Mouse (Mus musculus) forebrain, embryonic 13.5 days (tissue): Measurements from ENCODE around the gene Lbx2. TPM values are rescaled to one million over a fixed set of nuclear protein-coding genes. Genes with fewer than 3 reads are reported as not detected.
A peak's percentile ranks its signal among the peaks of the same experiment; 100 is the strongest.

ENCODE experiments used
- ATAC-seq: fragments of 200-750 bp; cut with Nextera tagmentation; 2 replicates; pipeline ENCODE4 v1.8.0; 2017
- H3K27ac ChIP-seq: fragments of 300-500 bp; sonication (generic); 2 replicates; pipeline ENCODE4 v1.5.1; 2015; ENCODE audit warnings: inconsistent platforms, mild to moderate bottlenecking, moderate library complexity
- H3K27me3 ChIP-seq: fragments of 300-500 bp; sonication (generic); 2 replicates; pipeline ENCODE4 v1.6.1; 2015; ENCODE audit warnings: mild to moderate bottlenecking, inconsistent platforms
- H3K36me3 ChIP-seq: fragments of 300-500 bp; sonication (generic); 2 replicates; pipeline ENCODE4 v1.6.1; 2015; ENCODE audit warnings: mild to moderate bottlenecking, inconsistent platforms; ENCODE audit not compliant: poor library complexity, severe bottlenecking
- H3K4me1 ChIP-seq: fragments of 300-500 bp; sonication (generic); 2 replicates; pipeline ENCODE4 v1.6.1; 2015; ENCODE audit warnings: inconsistent platforms
- H3K4me2 ChIP-seq: fragments of 300-500 bp; sonication (generic); 2 replicates; pipeline ENCODE4 v1.6.1; 2015; ENCODE audit warnings: inconsistent platforms, mild to moderate bottlenecking, moderate library complexity
- H3K4me3 ChIP-seq: fragments of 300-500 bp; sonication (generic); 2 replicates; pipeline ENCODE4 v1.5.1; 2015; ENCODE audit warnings: mild to moderate bottlenecking, inconsistent platforms
- H3K9ac ChIP-seq: fragments of 300-500 bp; sonication (generic); 2 replicates; pipeline ENCODE4 v1.6.1; 2015; ENCODE audit warnings: mild to moderate bottlenecking, inconsistent platforms
- H3K9me3 ChIP-seq: fragments of 300-500 bp; sonication (generic); replicated peaks from 2 replicates; pipeline ENCODE4 v1.6.1; 2016; ENCODE audit warnings: inconsistent platforms
- WGBS: fragments of 180-500 bp; shearing (Covaris S2); methylation state at CpG from one replicate; pipeline ENCODE4 v1.1.7; 2015; 5-methylcytosine and 5-hydroxymethylcytosine counted together
- polyA plus RNA-seq: library from polyadenylated mRNA; unstranded; fragments of >200 nt; fragmentation: Nextera tagmentation; extraction: Ambion mirVana; gene quantifications from 2 replicates; pipeline ENCODE4 v1.2.1, GENCODE M21; 2015

Gene Lbx2
- polyA plus RNA-seq, 1 experiment from 2014 or later = 0.46 TPM

DNA sequence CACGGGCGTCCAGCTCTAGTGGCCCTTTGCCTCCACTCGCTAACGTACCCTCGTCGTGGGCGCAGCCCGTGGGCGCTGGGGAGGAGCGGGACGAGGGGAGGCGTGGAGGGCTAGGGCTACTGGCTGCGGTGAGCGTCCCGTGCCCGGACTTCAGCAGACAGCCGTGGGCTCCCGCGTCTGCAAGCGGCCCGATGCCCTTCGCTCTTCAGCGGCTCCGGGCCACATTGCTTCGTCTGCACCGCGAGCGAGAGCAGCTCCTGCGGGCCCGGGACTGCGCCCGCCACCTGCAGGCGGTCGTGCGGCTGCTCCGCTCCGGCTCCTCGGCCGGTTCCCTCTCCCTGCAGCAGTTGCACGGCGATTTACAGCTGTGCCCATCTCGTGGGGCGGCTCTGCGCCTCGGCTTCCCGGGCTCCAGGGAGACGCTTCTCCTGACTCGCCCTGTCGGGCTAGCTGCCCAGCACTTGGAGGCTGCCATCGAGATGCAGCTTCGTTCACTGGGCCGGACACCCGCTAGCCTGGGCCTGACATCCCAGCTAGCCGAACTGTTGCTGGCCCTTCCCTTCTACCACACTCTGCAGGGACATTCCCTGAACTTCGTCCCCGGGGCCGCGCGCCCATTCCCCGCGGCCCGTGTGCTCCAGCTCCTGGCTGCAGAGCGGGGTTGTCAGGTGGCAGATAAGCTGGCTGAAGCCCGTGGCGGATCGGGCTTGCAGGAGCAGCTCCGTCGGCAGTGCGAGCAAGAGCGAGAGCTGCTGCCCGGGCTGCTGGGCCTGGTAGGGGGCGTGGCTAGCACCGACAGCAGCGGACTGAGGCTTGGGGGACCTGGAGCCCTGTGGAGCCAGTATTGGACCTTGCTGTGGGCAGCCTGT, 15.8 kb downstream of the Lbx2 start:
- Histone ChIP-seq H3K4me3 (peak overlapping the region; percentile 75), H3K27me3 (peaks cover 19% of the 10 kb centered on the region), H3K36me3 (0 out of 2 replicates have a peak, but pooled peaks cover 7% of the 10 kb centered on the region), H3K9ac (peak overlapping the region; percentile 82), H3K4me1 (peaks cover 25% of the 10 kb centered on the region), H3K27ac (peak overlapping the region; percentile 70), H3K9me3 (no peaks in the 10 kb centered on the region), H3K4me2 (peak overlapping the region; percentile 100)
- ATAC-seq = peak; percentile 71
- under 1% methylated on average over 65 of the region's 74 CpGs for WGBS

DNA sequence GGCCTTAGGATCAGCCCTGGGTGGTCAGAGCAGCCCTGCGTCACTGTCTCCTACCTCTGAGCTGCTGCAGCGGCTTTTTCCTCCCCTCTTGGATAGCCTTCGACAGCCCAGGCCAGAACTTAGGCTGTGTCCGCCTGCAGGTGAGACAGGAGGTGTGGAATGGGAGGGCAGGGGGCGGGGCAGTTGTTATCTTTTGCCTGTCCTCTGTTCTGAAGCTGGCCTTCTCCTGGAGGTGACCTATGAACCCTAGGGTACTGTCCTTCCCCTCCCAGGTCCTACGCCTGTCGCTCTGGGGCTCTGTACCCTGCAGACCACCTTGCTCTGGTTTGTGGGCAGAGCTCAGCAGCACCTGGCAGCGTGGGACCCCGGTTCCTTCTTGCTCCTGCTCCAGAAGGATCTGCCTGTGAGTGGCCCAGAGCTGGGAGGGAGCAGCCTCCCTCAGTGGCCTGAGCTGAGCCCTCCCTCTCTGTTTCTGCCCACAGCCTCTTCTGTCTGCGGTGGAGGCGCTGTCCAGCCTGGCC, 17.0 kb downstream of the Lbx2 start:
- H3K9ac ChIP-seq = peak overlapping the region; percentile 82; the same call in 1 of the 2 replicates
- WGBS = 49% methylated on average over 11 of the region's 11 CpGs
- H3K4me1 ChIP-seq = peaks cover 35% of the 10 kb centered on the region
- peak overlapping the region; percentile 75; the same call in 1 of the 2 replicates for H3K4me3 ChIP-seq
- no peak for ATAC-seq
- peak overlapping the region; percentile 100 for H3K4me2 ChIP-seq
- H3K36me3 ChIP-seq = peaks cover 12% of the 10 kb centered on the region; the same call in 1 of the 2 replicates
- no peaks in the 10 kb centered on the region for H3K9me3 ChIP-seq
- H3K27me3 ChIP-seq = peaks cover 19% of the 10 kb centered on the region
- H3K27ac ChIP-seq = no peak overlapping the region

DNA sequence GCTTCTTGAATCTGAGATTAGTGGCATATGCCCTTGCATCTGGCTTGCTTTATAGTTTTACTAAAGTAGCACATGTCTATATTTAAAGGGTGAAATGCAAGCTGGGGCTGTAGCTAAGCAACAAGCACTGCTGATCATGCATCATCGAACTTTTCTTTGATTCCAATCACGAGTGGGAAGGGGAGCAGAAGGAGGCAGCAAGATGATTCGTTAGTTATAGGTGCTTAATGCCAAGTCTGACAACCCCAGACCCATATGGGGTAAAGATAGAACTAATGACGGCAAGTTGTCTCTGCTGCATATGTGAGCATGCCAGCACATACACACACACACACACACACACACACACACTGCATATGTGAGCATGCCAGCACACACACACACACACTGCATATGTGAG, 18.0 kb downstream of the Lbx2 start:
- Histone ChIP-seq H3K4me3 (no peak overlapping the region), H3K4me2 (no peak overlapping the region), H3K27ac (no peak overlapping the region), H3K27me3 (peaks cover 17% of the 10 kb centered on the region), H3K9ac (no peak overlapping the region), H3K36me3 (peaks cover 12% of the 10 kb centered on the region; the same call in 1 of the 2 replicates), H3K9me3 (no peaks in the 10 kb centered on the region), H3K4me1 (peaks cover 39% of the 10 kb centered on the region)
- peak; percentile 25; the same call in 1 of the 2 replicates for ATAC-seq
- WGBS = 48% methylated on average over 4 of the region's 4 CpGs

DNA sequence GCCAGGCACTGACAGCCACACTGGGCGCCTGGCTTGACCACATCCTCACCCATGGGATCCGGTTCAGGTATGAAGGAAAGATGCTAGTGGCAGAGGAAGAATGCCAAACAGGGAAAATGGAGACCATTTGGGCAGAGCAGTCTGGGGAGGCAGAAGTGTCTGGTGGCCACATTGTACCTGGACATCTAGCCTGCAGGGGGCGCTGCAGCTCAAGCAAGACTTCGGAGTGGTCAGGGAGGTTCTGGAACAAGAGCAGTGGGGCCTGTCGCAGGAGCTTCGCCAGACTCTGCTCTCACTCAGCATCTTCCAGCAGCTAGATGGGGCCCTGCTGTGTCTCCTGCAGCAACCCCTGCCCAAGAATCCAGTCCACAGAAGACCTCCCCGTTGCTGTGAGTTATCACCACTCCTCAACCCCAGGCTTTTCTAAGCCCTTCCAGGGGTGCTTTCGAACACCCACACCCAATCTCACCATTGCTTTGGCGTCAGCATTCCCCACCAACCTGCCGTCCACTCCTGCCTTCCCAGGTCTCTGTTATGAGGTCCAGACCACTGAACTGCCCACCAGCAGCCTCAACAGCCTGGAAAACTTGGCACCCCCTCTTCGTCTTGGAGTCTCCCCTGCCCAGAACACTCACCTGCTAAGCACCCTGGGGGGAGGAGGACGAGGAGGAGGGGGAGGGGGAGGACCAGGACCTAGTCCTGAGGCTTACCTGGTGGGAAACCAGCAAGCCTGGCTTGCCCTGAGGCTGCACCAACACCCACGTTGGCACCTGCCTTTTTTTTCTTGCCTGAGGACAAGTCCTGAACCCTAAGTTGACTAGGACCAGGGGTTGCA, 21.6 kb downstream of the Lbx2 start:
- Histone ChIP-seq H3K36me3 (peaks cover 15% of the 10 kb centered on the region; the same call in 1 of the 2 replicates), H3K27me3 (peaks cover 5% of the 10 kb centered on the region; the same call in 1 of the 2 replicates), H3K4me3 (peak overlapping the region; percentile 94), H3K4me2 (peak overlapping the region; percentile 93), H3K27ac (0 out of 2 replicates have a peak overlapping the region, but pooled peaks have one; percentile 10), H3K9ac (peak overlapping the region; percentile 96; the same call in 1 of the 2 replicates), H3K4me1 (peaks cover 36% of the 10 kb centered on the region), H3K9me3 (no peaks in the 10 kb centered on the region)
- no peak for ATAC-seq
- 36% methylated on average over 13 of the region's 13 CpGs for WGBS

DNA sequence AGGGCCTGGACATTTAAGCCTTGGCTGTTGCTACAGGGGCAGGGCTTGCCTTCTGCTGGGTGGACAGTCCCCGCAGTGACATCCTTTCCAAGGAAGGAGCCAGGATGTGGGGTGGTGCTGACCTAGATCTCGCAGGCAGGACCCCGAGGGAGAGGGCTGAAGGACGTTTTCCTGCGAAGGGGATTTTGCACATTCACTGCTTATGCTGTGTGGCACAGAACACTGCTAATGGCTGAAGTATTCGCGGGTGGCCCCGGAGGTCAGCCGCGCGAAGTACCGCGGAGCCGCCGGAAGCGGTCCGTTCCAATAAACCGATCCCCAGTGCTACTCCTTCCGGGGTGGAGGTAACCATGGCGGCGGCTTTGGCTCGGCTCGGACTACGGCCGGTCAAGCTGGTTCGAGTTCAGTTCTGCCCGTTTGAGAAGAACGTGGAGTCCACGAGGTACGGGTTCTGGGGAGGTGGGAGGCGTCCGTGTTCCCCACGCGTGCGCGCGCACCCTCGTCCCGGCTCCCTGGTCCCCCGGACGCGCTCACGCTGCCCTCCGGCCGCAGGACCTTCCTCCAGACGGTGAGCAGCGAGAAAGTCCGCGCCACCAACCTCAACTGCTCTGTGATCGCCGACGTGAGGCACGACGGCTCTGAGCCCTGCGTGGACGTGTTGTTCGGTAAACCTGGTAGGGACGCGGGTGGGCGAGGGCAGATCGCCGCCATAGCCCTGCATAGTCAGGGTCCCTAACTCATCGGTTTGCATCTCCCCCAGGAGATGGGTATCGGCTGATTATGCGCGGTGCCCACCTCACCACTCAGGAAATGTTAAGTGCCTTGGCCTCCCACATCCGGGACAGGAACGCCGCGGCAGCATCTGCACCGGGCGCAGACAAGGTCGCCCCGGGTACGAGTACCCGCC, 22.8 kb downstream of the Lbx2 start, which contains the start of gene Mrpl53:
Mrpl53 (plus strand) TSS at position 279 of the 907 bp plus-strand sequence.
- peak within 1 kb of the TSS; percentile 94 for H3K4me3 ChIP-seq
- H3K4me2 ChIP-seq = peak within 1 kb of the TSS; percentile 93
- peaks cover 27% of the 10 kb centered on the region for H3K4me1 ChIP-seq
- peaks cover 15% of the 10 kb centered on the region; the same call in 1 of the 2 replicates for H3K36me3 ChIP-seq
- peak; percentile 85 for ATAC-seq
- H3K9ac ChIP-seq = peak within 1 kb of the TSS; percentile 96
- no peaks in the 10 kb centered on the region for H3K27me3 ChIP-seq
- no peaks in the 10 kb centered on the region for H3K9me3 ChIP-seq
- peak within 1 kb of the TSS; percentile 71 for H3K27ac ChIP-seq
- WGBS = under 1% methylated on average over 69 of the region's 76 CpGs

DNA sequence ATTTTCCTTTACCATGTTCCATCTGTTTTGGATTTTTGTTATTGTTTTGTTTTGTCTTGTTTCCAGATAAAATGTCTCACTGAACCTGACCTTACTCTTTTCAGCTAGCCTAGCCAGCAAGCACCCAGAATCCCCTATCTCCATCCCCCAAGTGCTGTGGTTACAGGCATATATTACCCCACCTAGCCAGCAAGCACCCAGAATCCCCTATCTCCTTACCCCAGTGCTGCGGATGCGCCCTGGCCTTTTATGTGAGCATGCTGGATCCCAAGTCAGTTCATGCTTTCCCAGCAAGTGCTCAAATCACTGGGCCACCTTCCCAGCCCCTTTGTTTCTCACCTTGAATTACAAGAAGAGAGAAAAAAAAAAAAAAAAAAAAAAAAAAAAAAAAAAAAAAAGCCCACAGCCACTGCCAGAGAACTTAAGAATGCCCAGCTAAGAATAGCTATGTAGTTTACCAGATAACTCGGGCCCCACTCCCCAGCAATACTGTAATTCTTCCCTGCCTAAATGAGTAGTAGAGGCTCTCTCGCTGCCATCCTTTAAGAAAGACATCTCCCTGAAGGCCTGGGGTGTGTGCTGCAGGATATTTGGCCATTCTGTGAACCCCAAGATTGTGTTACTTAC, 25.5 kb downstream of the Lbx2 start:
- ATAC-seq = no peak
- Histone ChIP-seq H3K4me2 (no peak overlapping the region), H3K27me3 (no peaks in the 10 kb centered on the region), H3K4me3 (no peak overlapping the region), H3K9ac (no peak overlapping the region), H3K27ac (no peak overlapping the region), H3K9me3 (no peaks in the 10 kb centered on the region), H3K36me3 (peaks cover 8% of the 10 kb centered on the region; the same call in 1 of the 2 replicates), H3K4me1 (peaks cover 45% of the 10 kb centered on the region)
- 88% methylated on average over 4 of the region's 4 CpGs for WGBS

DNA sequence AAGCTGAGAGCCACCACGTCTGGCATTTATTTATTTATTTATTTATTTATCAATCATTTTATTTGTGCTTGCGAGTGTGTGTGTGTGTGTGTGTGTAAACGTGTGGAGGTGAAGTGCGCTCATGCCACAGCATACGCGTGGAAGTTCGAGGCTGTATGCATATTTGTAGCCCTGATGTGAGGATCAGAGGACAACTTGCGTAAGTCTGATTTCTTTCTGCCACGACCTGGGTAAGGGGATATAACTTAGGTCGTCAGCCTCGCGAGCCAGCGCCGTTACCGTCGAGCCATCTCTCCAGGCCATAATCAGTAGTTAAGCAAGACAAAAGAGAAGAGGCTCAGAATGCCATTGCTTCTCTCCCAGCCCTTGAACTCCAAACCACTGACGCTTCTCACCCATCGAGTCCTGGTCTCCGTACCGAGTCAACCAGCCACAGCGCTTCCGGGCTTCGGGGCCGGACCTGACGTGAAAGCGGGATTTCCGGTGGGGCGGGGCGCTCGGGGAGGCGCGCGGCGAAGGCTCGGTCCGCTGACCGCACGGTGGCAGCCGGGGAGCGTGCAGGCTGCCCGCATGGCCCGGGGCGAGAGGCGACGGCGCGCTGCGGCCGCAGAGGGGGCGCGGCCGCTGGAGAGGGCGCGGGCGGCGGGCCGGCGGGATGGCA, 29.0 kb downstream of the Lbx2 start, which contains the start of gene Mogs:
Mogs (plus strand) TSS at position 486 of the 661 bp plus-strand sequence.
- no peaks in the 10 kb centered on the region for H3K27me3 ChIP-seq
- H3K36me3 ChIP-seq = peaks cover 36% of the 10 kb centered on the region
- 1% methylated on average over 43 of the region's 58 CpGs for WGBS
- peak within 1 kb of the TSS; percentile 89 for H3K4me3 ChIP-seq
- H3K9ac ChIP-seq = peak within 1 kb of the TSS; percentile 95
- peak within 1 kb of the TSS; percentile 74 for H3K27ac ChIP-seq
- peak; percentile 90 for ATAC-seq
- peak within 1 kb of the TSS; percentile 99 for H3K4me2 ChIP-seq
- H3K9me3 ChIP-seq = no peaks in the 10 kb centered on the region
- H3K4me1 ChIP-seq = peaks cover 54% of the 10 kb centered on the region

DNA sequence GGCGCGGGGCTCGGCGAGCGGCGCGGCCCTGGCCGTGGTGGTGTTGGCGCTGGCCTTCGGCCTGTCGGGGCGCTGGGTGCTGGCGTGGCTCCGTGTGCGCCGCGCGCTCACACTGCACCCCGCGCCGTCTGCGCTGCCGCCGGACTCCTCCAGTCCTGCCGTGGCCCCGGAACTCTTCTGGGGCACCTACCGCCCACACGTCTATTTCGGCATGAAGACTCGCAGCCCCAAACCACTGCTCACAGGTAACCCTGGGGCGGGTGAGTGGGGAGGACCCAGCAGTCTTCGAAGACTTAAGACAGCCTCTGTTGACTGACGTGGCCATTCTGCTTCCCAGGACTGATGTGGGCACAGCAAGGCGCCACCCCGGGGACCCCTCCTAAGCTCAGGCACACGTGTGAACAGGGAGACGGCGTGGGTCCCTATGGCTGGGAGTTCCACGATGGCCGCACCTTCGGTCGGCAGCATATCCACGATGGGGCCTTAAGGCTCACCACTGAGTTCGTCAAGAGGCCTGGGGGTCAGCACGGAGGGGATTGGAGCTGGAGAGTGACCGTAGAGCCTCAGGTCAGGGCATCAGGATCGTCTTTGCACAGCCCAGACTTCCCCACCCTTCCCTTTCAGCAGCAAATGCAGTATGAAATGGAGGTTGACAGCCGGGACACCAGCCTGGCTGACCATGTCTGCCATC, 29.7 kb downstream of the Lbx2 start:
- 1% methylated on average over 36 of the region's 48 CpGs for WGBS
- Histone ChIP-seq H3K9ac (peak overlapping the region; percentile 95), H3K36me3 (peaks cover 34% of the 10 kb centered on the region), H3K4me1 (peaks cover 56% of the 10 kb centered on the region), H3K27me3 (no peaks in the 10 kb centered on the region), H3K9me3 (no peaks in the 10 kb centered on the region), H3K4me2 (peak overlapping the region; percentile 99), H3K4me3 (peak overlapping the region; percentile 89), H3K27ac (peak overlapping the region; percentile 74)
- ATAC-seq = peak; percentile 67

DNA sequence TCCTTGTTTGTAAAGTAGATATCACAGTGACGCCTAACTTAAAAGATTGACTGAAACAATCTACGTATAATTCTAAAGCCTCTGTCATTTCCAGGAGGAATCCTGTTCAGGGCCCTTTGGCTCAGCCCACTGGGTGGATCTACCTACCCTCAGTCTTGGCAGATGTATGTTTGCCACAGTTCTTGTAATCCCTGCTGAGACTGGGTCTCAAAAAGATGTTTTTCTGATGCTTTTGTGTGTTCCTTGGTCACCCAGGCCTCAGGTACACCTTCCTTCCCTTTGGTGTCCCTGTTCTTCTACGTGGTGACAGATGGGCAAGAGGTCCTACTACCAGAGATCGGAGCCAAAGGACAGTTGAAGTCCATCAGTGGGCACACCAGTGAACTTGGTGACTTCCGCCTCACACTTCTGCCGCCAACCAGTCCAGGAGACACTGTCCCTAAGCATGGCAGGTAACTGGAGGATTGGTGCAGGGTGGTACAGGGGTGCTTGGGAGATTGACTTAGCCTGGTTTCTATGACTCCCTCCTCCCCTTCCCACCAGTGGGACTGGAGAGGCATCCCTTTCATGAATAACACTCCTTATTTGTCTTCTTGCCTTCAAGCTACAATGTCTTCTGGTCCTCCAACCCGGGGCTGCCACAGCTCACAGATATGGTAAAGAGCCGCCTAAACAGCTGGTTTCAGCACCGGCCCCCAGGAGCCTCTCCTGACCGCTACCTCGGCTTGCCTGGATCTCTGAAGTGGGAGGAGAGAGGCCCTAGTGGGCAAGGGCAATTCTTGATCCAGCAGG, 30.4 kb downstream of the Lbx2 start:
- H3K9ac ChIP-seq = peak overlapping the region; percentile 95
- no peaks in the 10 kb centered on the region for H3K27me3 ChIP-seq
- peak overlapping the region; percentile 99 for H3K4me2 ChIP-seq
- H3K9me3 ChIP-seq = no peaks in the 10 kb centered on the region
- no peak overlapping the region for H3K27ac ChIP-seq
- 77% methylated on average over 11 of the region's 11 CpGs for WGBS
- peaks cover 56% of the 10 kb centered on the region for H3K4me1 ChIP-seq
- peak overlapping the region; percentile 89 for H3K4me3 ChIP-seq
- ATAC-seq = no peak
- H3K36me3 ChIP-seq = peaks cover 32% of the 10 kb centered on the region
